Mouse (Mus musculus) neural tube, embryonic 11.5 days (tissue): Measurements from ENCODE around the gene Ccdc65. TPM values are rescaled to one million over a fixed set of nuclear protein-coding genes. Genes with fewer than 3 reads are reported as not detected.

ENCODE experiments used
- ATAC-seq: fragments of 200-750 bp; cut with Nextera tagmentation; 2 replicates; pipeline ENCODE4 v1.8.0; 2017; ENCODE audit warnings: moderate number of reproducible peaks, mild to moderate bottlenecking, moderate TSS enrichment, moderate library complexity; ENCODE audit not compliant: insufficient read depth, low FRiP score, low TSS enrichment
- DNase-seq: peaks from one replicate; pipeline ENCODE4 v3.0.0-alpha.2; 2015; ENCODE audit warnings: low spot score
- H3K27ac ChIP-seq: fragments of 300-500 bp; sonication (generic); 2 replicates; pipeline ENCODE4 v1.5.1; 2014; ENCODE audit warnings: low read depth, mild to moderate bottlenecking, low read length
- H3K27me3 ChIP-seq: fragments of 300-500 bp; sonication (generic); 2 replicates; pipeline ENCODE4 v1.6.1; 2014; ENCODE audit warnings: mild to moderate bottlenecking, low read length, mixed read lengths; ENCODE audit not compliant: control insufficient read depth, insufficient read depth
- H3K36me3 ChIP-seq: fragments of 300-500 bp; sonication (generic); 2 replicates; pipeline ENCODE4 v1.6.1; 2014; ENCODE audit warnings: mild to moderate bottlenecking, low read length, moderate library complexity, mixed read lengths; ENCODE audit not compliant: control insufficient read depth, insufficient read depth
- H3K4me1 ChIP-seq: fragments of 300-500 bp; sonication (generic); 2 replicates; pipeline ENCODE4 v1.6.1; 2014; ENCODE audit warnings: low read length, mixed read lengths; ENCODE audit not compliant: control insufficient read depth, insufficient read depth
- H3K4me2 ChIP-seq: fragments of 300-500 bp; sonication (generic); 2 replicates; pipeline ENCODE4 v1.6.1; 2014; ENCODE audit warnings: low read depth, mild to moderate bottlenecking, moderate library complexity
- H3K4me3 ChIP-seq: fragments of 300-500 bp; sonication (generic); 2 replicates; pipeline ENCODE4 v1.5.1; 2014; ENCODE audit warnings: low read depth, low read length
- H3K9ac ChIP-seq: fragments of 300-500 bp; sonication (generic); 2 replicates; pipeline ENCODE4 v1.6.1; 2014; ENCODE audit warnings: mild to moderate bottlenecking, low read length
- H3K9me3 ChIP-seq: fragments of 300-500 bp; sonication (generic); 2 replicates; pipeline ENCODE4 v1.6.1; 2016; ENCODE audit warnings: low read length; ENCODE audit not compliant: control insufficient read depth
- WGBS: fragments of 180-500 bp; shearing (Covaris S2); extraction: QIAGEN DNeasy Blood & Tissue Kit; methylation state at CpG from one replicate; pipeline ENCODE4 v1.1.7; 2014; 5-methylcytosine and 5-hydroxymethylcytosine counted together
- polyA plus RNA-seq: library from polyadenylated mRNA; unstranded; fragments of >200 nt; fragmentation: Nextera tagmentation; extraction: Ambion mirVana; gene quantifications from 2 replicates; pipeline ENCODE4 v1.2.1, GENCODE M21; 2014

Gene Ccdc65
- polyA plus RNA-seq, 1 experiment from 2014 or later = 0.70 TPM

DNA sequence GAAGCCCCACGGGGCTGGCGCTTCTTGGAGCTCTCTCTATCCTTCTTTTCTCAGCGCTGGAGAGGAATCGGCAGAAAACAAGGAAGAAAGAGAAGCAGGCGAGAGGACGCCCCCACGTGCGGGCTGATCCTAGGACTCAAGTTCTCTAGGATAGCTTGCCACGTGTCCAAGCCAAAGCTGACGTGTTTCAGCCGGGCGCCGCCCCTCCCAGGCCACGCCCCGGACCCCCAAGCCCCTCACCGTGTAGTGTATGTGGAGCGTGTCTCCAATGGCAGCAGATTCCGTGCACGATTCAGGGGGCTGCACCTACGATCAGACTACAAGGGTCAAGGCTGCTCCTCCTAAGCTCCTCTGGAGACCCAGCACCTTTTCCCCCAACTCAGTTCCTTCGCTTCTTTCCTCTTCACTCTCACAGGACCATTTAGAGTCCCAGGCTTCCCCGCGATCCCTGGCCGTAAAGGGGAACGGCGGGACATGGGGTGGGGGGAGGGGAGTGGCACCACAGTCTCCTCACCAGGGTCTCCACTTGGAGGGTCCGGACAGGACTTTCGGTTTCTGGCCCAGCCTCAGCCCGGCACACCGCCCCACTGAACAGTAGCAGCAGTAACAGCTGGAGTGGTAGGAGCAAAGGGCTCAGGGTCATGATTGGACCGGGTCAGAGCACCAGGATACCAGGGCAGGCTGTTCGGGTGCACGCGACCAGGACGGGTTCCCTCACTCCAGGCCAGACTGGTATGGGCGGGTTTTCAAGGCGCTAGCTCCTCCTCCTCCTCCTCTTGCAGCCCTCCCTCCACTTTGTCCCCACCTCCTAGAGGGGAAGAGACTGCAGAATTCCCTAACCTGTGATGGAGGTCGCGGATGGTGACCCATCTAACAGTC, 19.7 kb downstream of the Ccdc65 start, which contains the start of gene Fkbp11:
Fkbp11 (minus strand) TSS at position 756 of the 879 bp plus-strand sequence.
- no peaks in the 10 kb centered on the region for H3K9me3 ChIP-seq
- no peaks in the 10 kb centered on the region for H3K27me3 ChIP-seq
- H3K9ac ChIP-seq = peak within 1 kb of the TSS; percentile 19
- peak within 1 kb of the TSS; percentile 83 for H3K4me2 ChIP-seq
- DNase-seq = peak; percentile 77
- peak; percentile 77 for ATAC-seq
- H3K36me3 ChIP-seq = no peaks in the 10 kb centered on the region
- WGBS = under 1% methylated on average over 39 of the region's 39 CpGs
- H3K27ac ChIP-seq = no peak within 1 kb of the TSS
- H3K4me3 ChIP-seq = peak within 1 kb of the TSS; percentile 34
- H3K4me1 ChIP-seq = peaks cover 11% of the 10 kb centered on the region

DNA sequence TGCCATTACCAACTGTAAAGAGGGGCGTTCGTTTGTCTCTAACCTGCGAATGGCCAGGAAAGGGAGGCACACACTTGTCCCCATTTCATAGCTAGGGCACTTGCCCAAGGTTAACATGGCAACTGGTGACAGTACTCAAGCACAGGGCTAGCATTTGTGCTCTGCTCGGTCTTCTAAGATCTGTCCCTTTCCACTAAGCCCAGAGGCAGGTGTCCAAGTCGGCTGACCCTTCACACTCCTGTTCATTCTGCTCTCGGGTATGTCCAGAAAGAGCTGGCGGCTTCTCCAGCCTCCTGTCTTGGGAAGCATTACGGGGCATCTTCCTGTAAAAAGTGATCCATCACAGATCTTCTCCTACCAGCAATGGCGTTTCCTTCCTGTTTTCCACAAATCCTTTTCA, 20.4 kb downstream of the Ccdc65 start:
- no peak overlapping the region for H3K4me3 ChIP-seq
- no peak overlapping the region for H3K9ac ChIP-seq
- H3K27me3 ChIP-seq = no peaks in the 10 kb centered on the region
- H3K4me1 ChIP-seq = peaks cover 11% of the 10 kb centered on the region
- no peak overlapping the region for H3K27ac ChIP-seq
- no peaks in the 10 kb centered on the region for H3K9me3 ChIP-seq
- WGBS = 37% methylated on average over 9 of the region's 9 CpGs
- peak overlapping the region; percentile 83 for H3K4me2 ChIP-seq
- DNase-seq = no peak
- ATAC-seq = no peak
- H3K36me3 ChIP-seq = no peaks in the 10 kb centered on the region

DNA sequence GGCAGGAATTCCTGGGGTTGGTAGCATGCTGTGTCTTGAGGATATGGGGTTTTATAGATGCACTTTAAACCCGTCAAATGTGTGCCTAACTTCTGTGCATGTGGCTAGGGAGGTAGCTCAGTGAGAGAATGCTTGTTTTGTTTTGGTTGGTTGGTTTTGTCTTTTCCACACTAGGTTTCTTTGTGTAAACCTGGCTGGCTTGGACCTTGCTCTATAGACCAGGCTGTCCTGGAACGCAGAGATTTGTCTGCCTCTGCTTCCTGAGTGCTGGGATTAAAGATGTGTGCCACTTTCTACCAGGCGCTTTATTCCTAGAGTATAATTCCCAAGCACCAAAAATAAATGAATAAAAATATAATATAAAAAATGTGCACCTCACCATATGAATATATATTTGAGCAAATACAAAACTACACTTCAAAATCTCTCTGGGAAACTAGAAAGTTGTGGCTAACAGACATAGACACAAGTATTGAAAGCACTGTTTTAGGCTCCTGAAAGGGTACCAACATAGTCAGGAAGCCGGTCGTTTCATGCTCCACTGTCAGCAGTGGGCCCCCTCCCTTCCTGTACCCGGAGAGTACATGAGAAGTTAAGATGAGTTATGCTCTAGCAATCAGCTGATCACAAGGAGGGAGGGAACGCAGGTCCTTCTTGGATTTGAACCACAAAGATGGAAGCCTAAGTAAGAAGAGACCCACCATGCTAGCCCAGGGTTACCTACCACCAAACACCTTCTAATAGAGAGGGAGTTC, 22.0 kb downstream of the Ccdc65 start:
- no peak for ATAC-seq
- 67% methylated on average over 7 of the region's 7 CpGs for WGBS
- no peak overlapping the region for H3K9ac ChIP-seq

DNA sequence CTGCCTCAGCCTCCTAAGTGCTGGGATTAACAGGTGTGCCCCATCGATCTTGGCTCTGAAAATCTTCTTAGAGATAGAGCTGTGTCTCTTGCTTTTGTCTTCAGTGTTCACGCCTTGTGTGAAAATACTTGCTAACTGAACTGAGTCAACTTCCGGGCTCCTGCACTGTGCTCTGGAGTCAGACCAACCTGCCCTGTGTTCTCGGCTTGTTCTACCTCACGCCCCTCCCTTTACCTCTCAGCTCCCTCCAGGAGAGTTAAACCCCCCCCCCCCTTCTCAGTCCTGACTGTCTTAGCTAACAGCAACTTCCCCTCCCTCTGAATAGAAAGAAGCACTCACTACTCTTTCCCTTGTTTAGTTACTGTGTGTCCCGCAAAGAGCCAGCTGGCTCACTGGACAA, 22.8 kb downstream of the Ccdc65 start:
- Histone ChIP-seq H3K27ac (no peak overlapping the region), H3K9me3 (no peaks in the 10 kb centered on the region), H3K4me3 (no peak overlapping the region), H3K9ac (no peak overlapping the region), H3K4me1 (peaks cover 11% of the 10 kb centered on the region), H3K36me3 (no peaks in the 10 kb centered on the region; the same call in 1 of the 2 replicates), H3K27me3 (no peaks in the 10 kb centered on the region), H3K4me2 (no peak overlapping the region)
- no peak for ATAC-seq
- DNase-seq = no peak
- 90% methylated on average over 6 of the region's 6 CpGs for WGBS

More for the DNA sequence above, 22.0 kb downstream of the Ccdc65 start:
- no peaks in the 10 kb centered on the region for H3K9me3 ChIP-seq
- H3K27ac ChIP-seq = no peak overlapping the region
- H3K36me3 ChIP-seq = no peaks in the 10 kb centered on the region
- no peak overlapping the region for H3K4me2 ChIP-seq
- peaks cover 11% of the 10 kb centered on the region for H3K4me1 ChIP-seq
- no peak for DNase-seq
- H3K4me3 ChIP-seq = no peak overlapping the region
- no peaks in the 10 kb centered on the region for H3K27me3 ChIP-seq

DNA sequence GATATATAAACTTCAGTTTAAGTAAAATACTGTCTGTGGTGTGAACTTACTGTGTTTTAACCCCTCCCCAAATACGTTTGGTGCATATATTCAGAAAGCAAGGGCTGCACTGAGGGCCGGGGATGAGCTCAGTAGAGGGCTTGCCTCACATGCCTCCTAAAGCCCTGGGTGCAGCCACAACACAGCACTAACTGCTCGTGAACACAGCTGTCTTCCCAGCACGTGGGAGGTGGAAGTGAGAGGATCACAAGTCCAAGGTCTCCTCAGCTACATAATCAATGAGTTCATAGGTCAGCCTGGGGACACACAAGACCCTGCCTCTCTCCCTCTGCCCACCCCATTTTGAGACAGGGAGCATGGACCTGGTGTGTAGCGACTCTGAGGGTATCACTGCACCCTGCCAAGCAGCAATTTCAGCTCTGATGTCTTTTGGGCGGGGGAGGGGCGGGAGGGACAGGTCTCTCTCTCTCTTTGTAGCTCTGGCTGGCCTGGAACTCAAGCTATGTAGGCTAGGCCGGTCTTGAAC, 24.1 kb downstream of the Ccdc65 start:
- Histone ChIP-seq H3K9me3 (no peaks in the 10 kb centered on the region), H3K27ac (no peak overlapping the region), H3K27me3 (no peaks in the 10 kb centered on the region), H3K36me3 (peaks cover 2% of the 10 kb centered on the region; the same call in 1 of the 2 replicates), H3K9ac (no peak overlapping the region), H3K4me1 (peaks cover 8% of the 10 kb centered on the region), H3K4me2 (no peak overlapping the region), H3K4me3 (no peak overlapping the region)
- no peak for DNase-seq
- 69% methylated on average over 8 of the region's 8 CpGs for WGBS
- ATAC-seq = no peak

DNA sequence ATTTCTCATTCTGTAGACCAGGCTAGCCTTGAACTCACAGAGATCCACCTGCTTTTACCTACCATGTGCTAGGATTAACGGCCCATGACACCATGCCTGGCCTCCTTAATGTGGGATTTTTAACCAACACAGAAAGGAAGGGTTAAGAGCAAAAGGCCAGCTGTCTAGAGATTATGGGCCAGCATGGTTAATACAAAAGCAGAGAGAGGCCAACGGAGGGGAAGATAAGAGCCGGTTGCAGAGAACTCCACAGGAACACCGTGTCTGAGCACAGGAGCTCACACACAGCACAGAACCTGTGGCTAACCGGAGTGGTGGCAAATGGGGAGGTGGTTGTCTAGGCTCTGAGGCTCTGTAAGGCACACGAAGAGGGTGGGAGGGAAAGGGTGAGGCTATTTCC, 25.4 kb downstream of the Ccdc65 start:
- Histone ChIP-seq H3K4me2 (no peak overlapping the region), H3K9ac (no peak overlapping the region), H3K4me1 (no peaks in the 10 kb centered on the region), H3K36me3 (peaks cover 3% of the 10 kb centered on the region; the same call in 1 of the 2 replicates), H3K4me3 (no peak overlapping the region), H3K27me3 (no peaks in the 10 kb centered on the region), H3K27ac (no peak overlapping the region), H3K9me3 (no peaks in the 10 kb centered on the region)
- whole genome bisulfite sequencing = 84% methylated on average over 6 of the region's 6 CpGs
- ATAC-seq = no peak
- DNase-seq = no peak

DNA sequence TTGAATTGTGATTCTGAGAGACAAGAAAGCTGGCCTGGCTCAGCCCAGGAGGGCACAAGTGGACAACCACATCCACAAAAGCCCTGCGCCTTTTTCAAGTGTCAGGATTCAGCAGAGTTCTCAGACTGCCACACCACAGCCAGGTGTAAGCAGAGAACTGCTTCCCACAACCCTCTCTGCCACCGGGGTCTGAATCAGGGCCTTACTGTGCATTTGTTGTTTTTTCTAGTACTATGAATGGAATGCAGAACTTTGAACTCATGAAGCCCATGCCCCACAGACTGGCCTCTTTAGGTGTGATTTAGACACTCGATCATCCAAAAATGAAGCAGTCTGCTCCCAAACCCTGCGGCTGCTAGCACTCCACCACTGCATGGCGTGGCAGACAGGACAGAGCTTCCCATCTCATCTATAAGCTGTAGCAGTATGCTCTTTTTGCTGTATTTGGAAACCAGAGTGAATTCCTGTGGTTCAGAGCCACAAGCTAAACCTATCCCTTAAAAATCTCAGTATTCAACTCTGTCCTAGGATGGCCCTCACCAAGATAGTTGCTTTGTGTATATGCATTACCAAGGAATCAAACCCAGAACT, 26.1 kb downstream of the Ccdc65 start:
- H3K27me3 ChIP-seq = no peaks in the 10 kb centered on the region
- H3K9ac ChIP-seq = no peak overlapping the region
- DNase-seq = no peak
- 90% methylated on average over 5 of the region's 5 CpGs for WGBS
- no peaks in the 10 kb centered on the region for H3K4me1 ChIP-seq
- H3K4me2 ChIP-seq = no peak overlapping the region
- no peaks in the 10 kb centered on the region for H3K9me3 ChIP-seq
- no peak overlapping the region for H3K4me3 ChIP-seq
- peaks cover 3% of the 10 kb centered on the region; the same call in 1 of the 2 replicates for H3K36me3 ChIP-seq
- no peak overlapping the region for H3K27ac ChIP-seq
- no peak for ATAC-seq

DNA sequence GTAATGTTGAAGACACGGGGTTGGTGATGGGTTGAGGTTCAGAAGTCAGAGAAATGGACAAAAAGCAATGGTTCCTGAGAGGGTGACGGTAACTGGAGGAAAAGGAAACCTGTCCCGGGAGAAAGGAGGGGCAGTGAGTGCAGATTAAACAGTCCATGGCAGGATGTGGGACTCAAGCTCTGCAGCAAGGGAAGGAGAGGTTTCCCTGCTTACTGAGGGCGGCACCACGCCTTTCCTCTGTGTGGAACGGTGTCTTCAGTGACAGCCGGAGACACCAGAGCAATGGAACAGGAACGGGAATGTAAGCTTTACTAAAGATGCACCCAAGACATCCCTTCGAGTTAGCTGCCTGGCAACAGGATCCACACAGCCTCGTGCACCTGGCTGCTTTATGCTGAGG, 28.5 kb downstream of the Ccdc65 start:
- no peaks in the 10 kb centered on the region for H3K27me3 ChIP-seq
- peaks cover 16% of the 10 kb centered on the region for H3K36me3 ChIP-seq
- no peaks in the 10 kb centered on the region for H3K4me1 ChIP-seq
- no peak for ATAC-seq
- H3K9me3 ChIP-seq = no peaks in the 10 kb centered on the region
- 98% methylated on average over 10 of the region's 10 CpGs for WGBS
- no peak overlapping the region for H3K4me3 ChIP-seq
- DNase-seq = no peak
- no peak overlapping the region for H3K9ac ChIP-seq
- H3K4me2 ChIP-seq = no peak overlapping the region
- H3K27ac ChIP-seq = no peak overlapping the region
